Mouse (Mus musculus) testis, adult 2 months (tissue): Measurements from ENCODE around the gene Nwd2.

Experiments
- CTCF ChIP-seq: fragments of 200-500 bp; IDR thresholded peaks from 2 replicates; pipeline ENCODE4 v1.5.1; 2012; ENCODE audit warnings: low read depth, mild to moderate bottlenecking, inconsistent platforms, low read length, moderate library complexity; ENCODE audit not compliant: control insufficient read depth, insufficient read depth, insufficient replicate concordance
- POLR2A ChIP-seq: fragments of 200-500 bp; IDR thresholded peaks from 2 replicates; pipeline ENCODE4 v1.6.1; 2012; ENCODE audit warnings: low read depth, mild to moderate bottlenecking, inconsistent platforms, low read length, moderate library complexity; ENCODE audit not compliant: control insufficient read depth

- no peak for TF ChIP-seq CTCF
- no peak for TF ChIP-seq POLR2A
Measured at GRCm38 (mm10) chr5:63607447-63607846, 41.5 kb upstream of the Nwd2 start.
